Comparison of ENCODE assay signal across 23 mouse cellular contexts in the genomic region with DNA sequence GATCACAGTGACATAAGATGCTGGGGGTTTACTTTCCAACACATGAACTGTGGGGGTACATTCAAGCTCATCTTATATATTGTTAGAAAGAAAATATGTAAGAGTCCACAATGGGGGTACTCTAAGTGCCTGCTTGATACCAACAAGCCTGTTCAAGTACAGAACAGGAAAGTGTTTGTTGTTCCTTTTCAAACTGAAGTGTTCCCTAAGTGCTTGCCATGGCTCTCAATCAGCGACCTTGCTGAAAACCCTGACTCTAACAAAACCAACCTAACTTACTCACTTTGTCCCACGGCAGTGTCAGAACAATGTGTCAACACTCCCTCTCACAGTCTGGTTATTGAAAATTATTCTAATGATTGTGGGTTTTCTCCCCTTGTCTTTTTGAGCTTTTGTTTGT.
DNase-seq lines count a peak whose midpoint lies in the region; TF ChIP-seq lines count a peak whose summit lies in the region.
"Had no signal": no experiment of that assay in that cellular context is flagged by ENCODE, and none has a peak within 500 bp of the region (broad histone marks: within the 10 kb centered on the region; RNA-seq: fewer than 3 reads in every experiment).

No protein-coding gene starts in this region.

- H3K4me3 ChIP-seq in lung, adult 2 months (replicated peaks; ENCODE audit: extremely low read depth, low read depth, low read length) = no peak overlapping the region
- H3K4me3 ChIP-seq in thymus, adult 2 months (ENCODE audit: control insufficient read depth, insufficient read depth, low read length) = no peak overlapping the region
- H3K4me3 ChIP-seq: embryonic facial prominence, embryonic 13.5 days; embryonic facial prominence, embryonic 15.5 days; erythroblast, embryonic 14.5 days; forebrain, embryonic 10.5 days; forebrain, embryonic 12.5 days had no signal

- no peak for TF ChIP-seq CTCF in lung, adult 2 months (IDR thresholded peaks at IDR 0.05; ENCODE audit: insufficient read depth, low read length)
- TF ChIP-seq CTCF in thymus, adult 2 months (IDR thresholded peaks at IDR 0.05; ENCODE audit: borderline replicate concordance, control insufficient read depth, extremely low read depth, insufficient read depth, low read length, poor library complexity) = no peak

- 53% methylated on average over 2 of the region's 2 CpGs for WGBS in lung, adult 2 months
- WGBS in thymus, adult 2 months = 86% methylated on average over 2 of the region's 2 CpGs

- DNase-seq in lung, adult 18-20 months = peak; percentile 59 to 83
- DNase-seq in lung, adult 2 months = no peak
- peak; percentile 47 for DNase-seq in lung, postnatal 10 days
- DNase-seq in lung, postnatal 25 days (ENCODE audit: low spot score) = peak; percentile 86
- no peak for DNase-seq in thymus, adult 2 months
- no peak for DNase-seq in left cerebral cortex, adult 18-20 months (ENCODE audit: low spot score in 2 of 2)
- no peak for DNase-seq in urinary bladder, postnatal 10 days (ENCODE audit: low spot score)
- DNase-seq: adrenal gland, adult 8-10 months; adrenal gland, postnatal 14 days; adrenal gland, postnatal 36 days; B cell, adult 2 months; cerebellum, adult 11-12 months; cerebellum, adult 2 months; cerebellum, adult 9-10 months; cerebellum, postnatal 10 days; cerebellum, postnatal 25 days; embryo, embryonic 11 days had no signal

- no peak overlapping the region for H3K27ac ChIP-seq in thymus, adult 2 months (ENCODE audit: control insufficient read depth, insufficient read depth, low read length)
- H3K27ac ChIP-seq: embryonic facial prominence, embryonic 13.5 days; embryonic facial prominence, embryonic 15.5 days; forebrain, embryonic 10.5 days; forebrain, embryonic 12.5 days had no signal

- TF ChIP-seq POLR2A in lung, adult 2 months (IDR thresholded peaks at IDR 0.05; ENCODE audit: borderline replicate concordance, extremely low read depth, low read depth, low read length) = no peak
- no peak for TF ChIP-seq POLR2A in thymus, adult 2 months (IDR thresholded peaks at IDR 0.05; ENCODE audit: control insufficient read depth, extremely low read depth, insufficient read depth, low read length, poor library complexity)

- H3K27me3 ChIP-seq in thymus, adult 2 months (ENCODE audit: control insufficient read depth, insufficient read depth, low read length) = no peaks in the 10 kb centered on the region
- H3K27me3 ChIP-seq: embryonic facial prominence, embryonic 15.5 days; forebrain, embryonic 12.5 days had no signal

- H3K4me1 ChIP-seq in lung, adult 2 months (ENCODE audit: control insufficient read depth, insufficient read depth, low read length) = peaks cover 7% of the 10 kb centered on the region; the same call in 1 of the 2 replicates
- H3K4me1 ChIP-seq in thymus, adult 2 months (replicated peaks; ENCODE audit: control insufficient read depth, insufficient read depth, low read length) = no peaks in the 10 kb centered on the region
- H3K4me1 ChIP-seq: forebrain, embryonic 10.5 days; forebrain, embryonic 12.5 days had no signal

- no peaks in the 10 kb centered on the region for H3K36me3 ChIP-seq in thymus, adult 2 months (ENCODE audit: control insufficient read depth, insufficient read depth, low read length)
- H3K36me3 ChIP-seq: embryonic facial prominence, embryonic 13.5 days; embryonic facial prominence, embryonic 15.5 days; forebrain, embryonic 10.5 days; forebrain, embryonic 12.5 days; G1E had no signal

Comparison
In these comparisons a context has a peak if more than half of its experiments do, and no peak if none do; other contexts are left out.
1. DNase-seq: peak in lung, adult 18-20 months (2 of 2), lung, postnatal 10 days (single experiment) and lung, postnatal 25 days (single experiment); none in lung, adult 2 months (single experiment), thymus, adult 2 months (single experiment), left cerebral cortex, adult 18-20 months (0 of 2) and urinary bladder, postnatal 10 days (single experiment).